In genomic region chr16:4210290-4210689, GRCm38 (mm10) we compare ENCODE assay signal across 10 mouse cellular contexts. TPM values are rescaled to one million over a fixed set of nuclear protein-coding genes. Genes with fewer than 3 reads are reported as not detected.
A peak's percentile ranks its signal among the peaks of the same experiment; 100 is the strongest.
DNase-seq lines count a peak whose midpoint lies in the region; ATAC-seq lines count a peak whose summit lies in the region.
"Had no signal": no experiment of that assay in that cellular context is flagged by ENCODE, and none has a peak within 500 bp of the region (broad histone marks: within the 10 kb centered on the region; RNA-seq: fewer than 3 reads in every experiment).

No protein-coding gene starts in this region.

- peaks cover 33% of the 10 kb centered on the region for H3K4me1 ChIP-seq in kidney, embryonic 15.5 days
- H3K4me1 ChIP-seq in embryonic facial prominence, embryonic 15.5 days = peaks cover 21% of the 10 kb centered on the region
- H3K4me1 ChIP-seq in megakaryocyte, embryonic 14.5 days = peaks cover 63% of the 10 kb centered on the region

- peak overlapping the region; percentile 14; the same call in 1 of the 2 replicates for H3K4me2 ChIP-seq in kidney, embryonic 15.5 days
- H3K4me2 ChIP-seq in embryonic facial prominence, embryonic 15.5 days (replicated peaks) = 0 out of 2 replicates have a peak overlapping the region, but pooled peaks have one; percentile 4
- H3K4me2 ChIP-seq: limb, embryonic 15.5 days had no signal

- H3K9ac ChIP-seq in kidney, embryonic 15.5 days = no peak overlapping the region
- H3K9ac ChIP-seq in embryonic facial prominence, embryonic 15.5 days = no peak overlapping the region
- H3K9ac ChIP-seq: limb, embryonic 15.5 days had no signal

- WGBS in kidney, embryonic 15.5 days = 58% methylated on average over 1 of the region's 1 CpGs
- 76% methylated on average over 1 of the region's 1 CpGs for WGBS in embryonic facial prominence, embryonic 15.5 days

- H3K9me3 ChIP-seq in kidney, embryonic 15.5 days (replicated peaks) = no peaks in the 10 kb centered on the region
- H3K9me3 ChIP-seq in embryonic facial prominence, embryonic 15.5 days (replicated peaks) = no peaks in the 10 kb centered on the region
- no peaks in the 10 kb centered on the region for H3K9me3 ChIP-seq in megakaryocyte, embryonic 14.5 days
- H3K9me3 ChIP-seq: limb, embryonic 15.5 days had no signal

- peaks cover 15% of the 10 kb centered on the region for H3K36me3 ChIP-seq in kidney, embryonic 15.5 days
- 0 out of 2 replicates have a peak, but pooled peaks cover 3% of the 10 kb centered on the region for H3K36me3 ChIP-seq in embryonic facial prominence, embryonic 15.5 days
- H3K36me3 ChIP-seq in megakaryocyte, embryonic 14.5 days (replicated peaks; ENCODE audit: low read length) = peaks cover 24% of the 10 kb centered on the region

- no peak overlapping the region for H3K4me3 ChIP-seq in kidney, embryonic 15.5 days (replicated peaks)
- H3K4me3 ChIP-seq in embryonic facial prominence, embryonic 15.5 days (replicated peaks) = no peak overlapping the region
- peak overlapping the region; percentile 40 for H3K4me3 ChIP-seq in megakaryocyte, embryonic 14.5 days (replicated peaks)
- H3K4me3 ChIP-seq: limb, embryonic 15.5 days had no signal

- peak; percentile 12 for DNase-seq in CD4-positive, CD25-positive, alpha-beta regulatory T cell, adult 2 months (ENCODE audit: low read depth, low spot score)
- DNase-seq in kidney, adult 9 months = no peak
- DNase-seq in urinary bladder, postnatal 25 days (ENCODE audit: low spot score) = no peak
- DNase-seq in thymus, postnatal 0 days (ENCODE audit: low spot score) = no peak

- ATAC-seq in CD4-positive, CD25-positive, alpha-beta regulatory T cell, adult 4 months = no peak
- no peak for ATAC-seq in kidney, embryonic 15.5 days (replicated peaks; ENCODE audit: low FRiP score)
- ATAC-seq in embryonic facial prominence, embryonic 15.5 days (ENCODE audit: insufficient number of reproducible peaks, low FRiP score, low TSS enrichment, low read depth) = no peak
- ATAC-seq: Patski had no signal

- no peak overlapping the region for H3K27ac ChIP-seq in kidney, embryonic 15.5 days
- H3K27ac ChIP-seq in embryonic facial prominence, embryonic 15.5 days (replicated peaks) = no peak overlapping the region
- H3K27ac ChIP-seq: limb, embryonic 15.5 days had no signal

- peaks cover 4% of the 10 kb centered on the region; the same call in 1 of the 2 replicates for H3K27me3 ChIP-seq in kidney, embryonic 15.5 days
- H3K27me3 ChIP-seq in embryonic facial prominence, embryonic 15.5 days = no peaks in the 10 kb centered on the region; the same call in 1 of the 2 replicates
- H3K27me3 ChIP-seq in megakaryocyte, embryonic 14.5 days (replicated peaks) = peaks cover 7% of the 10 kb centered on the region
- H3K27me3 ChIP-seq: limb, embryonic 15.5 days had no signal

RNA-seq across cellular contexts. Expression of gene Crebbp, which starts 3.5 kb away (rescaled TPM):
- polyA plus RNA-seq in CD4-positive, CD25-positive, alpha-beta regulatory T cell, adult 4 months (2017; shearing (Covaris generic)) = 10 to 100 TPM; 77.5 to 84.9 TPM
- polyA plus RNA-seq in kidney, embryonic 15.5 days (2015; fragmentation: Nextera tagmentation; extraction: Ambion mirVana) = 34.1 and 35.1 TPM in 2 replicates
- 36.1 TPM in 2 replicates for polyA plus RNA-seq in embryonic facial prominence, embryonic 15.5 days (2015; fragmentation: Nextera tagmentation; extraction: Ambion mirVana)
- 7.5 and 8.2 TPM in 2 replicates for polyA plus RNA-seq in megakaryocyte, embryonic 14.5 days (2012; ENCODE audit: insufficient read depth, low replicate concordance)
- polyA plus RNA-seq in thymus, postnatal 0 days (2015; fragmentation: Nextera tagmentation; extraction: Ambion mirVana) = 27.9 and 41.8 TPM in 2 replicates
